In the genomic region with DNA sequence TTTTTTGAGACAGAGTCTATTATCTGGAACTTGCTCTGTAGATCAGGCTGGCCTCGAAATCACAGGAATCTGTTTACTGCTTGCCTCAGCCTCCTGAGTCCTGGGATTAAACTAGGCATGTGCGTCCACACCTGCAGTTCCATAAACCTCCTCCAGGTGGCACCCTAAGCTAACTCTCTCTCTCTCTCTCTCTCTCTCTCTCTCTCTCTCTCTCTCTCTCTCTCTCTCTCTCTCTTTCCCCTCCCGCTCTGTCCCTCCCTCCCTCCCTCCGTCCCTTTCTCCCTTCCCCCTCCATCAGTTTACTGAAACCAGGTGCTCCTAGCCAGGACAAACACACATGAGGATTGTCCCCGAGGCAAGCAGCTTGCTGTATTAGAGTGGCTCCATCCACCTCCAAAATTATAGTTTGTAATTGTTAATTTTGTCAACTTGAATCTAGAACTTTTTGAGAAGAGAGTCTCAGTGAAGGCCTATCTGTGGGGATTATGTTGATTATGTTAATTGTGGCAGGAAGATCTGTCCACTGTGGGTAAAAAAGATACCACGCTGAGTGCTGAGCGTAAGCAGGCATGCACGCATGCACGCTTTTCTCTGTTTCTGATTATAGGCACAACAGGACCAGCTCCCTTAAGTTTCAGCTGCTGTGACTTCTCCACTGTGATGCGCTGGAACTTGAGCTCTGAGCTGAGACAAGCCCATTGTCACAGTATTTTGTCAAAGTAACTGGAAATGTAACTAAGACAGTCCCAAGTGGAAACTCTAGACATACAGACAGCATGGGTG, we compare ENCODE assay signal across 8 mouse cellular contexts. TPM values are rescaled to one million over a fixed set of nuclear protein-coding genes. Genes with fewer than 3 reads are reported as not detected.
DNase-seq lines count a peak whose midpoint lies in the region; ATAC-seq and TF ChIP-seq lines count a peak whose summit lies in the region.

No protein-coding gene starts in this region.

- no peaks in the 10 kb centered on the region for H3K4me1 ChIP-seq in hindbrain, embryonic 11.5 days (replicated peaks; ENCODE audit: control insufficient read depth, insufficient read depth, low read length)
- H3K4me1 ChIP-seq in hindbrain, embryonic 12.5 days = no peaks in the 10 kb centered on the region
- H3K4me1 ChIP-seq in bone marrow, adult 2 months (ENCODE audit: control insufficient read depth, insufficient read depth, low read length) = peaks cover 14% of the 10 kb centered on the region
- H3K4me1 ChIP-seq in limb, embryonic 11.5 days (ENCODE audit: control insufficient read depth, insufficient read depth, low read length) = no peaks in the 10 kb centered on the region
- H3K4me1 ChIP-seq in olfactory bulb, adult 2 months (ENCODE audit: control insufficient read depth, insufficient read depth, low read length) = peaks cover 15% of the 10 kb centered on the region

- no peak overlapping the region for H3K4me3 ChIP-seq in hindbrain, embryonic 11.5 days (ENCODE audit: low read depth, low read length)
- H3K4me3 ChIP-seq in hindbrain, embryonic 12.5 days = no peak overlapping the region
- H3K4me3 ChIP-seq in bone marrow, adult 2 months (replicated peaks; ENCODE audit: control insufficient read depth, low read depth, low read length) = no peak overlapping the region
- no peak overlapping the region for H3K4me3 ChIP-seq in limb, embryonic 11.5 days (ENCODE audit: low read depth, low read length)
- no peak overlapping the region for H3K4me3 ChIP-seq in olfactory bulb, adult 2 months (ENCODE audit: insufficient read depth, low read depth, low read length)

- peak; percentile 68 for TF ChIP-seq CTCF in bone marrow, adult 2 months (IDR thresholded peaks at IDR 0.05; ENCODE audit: control insufficient read depth, insufficient read depth, low read length)
- TF ChIP-seq CTCF in olfactory bulb, adult 2 months (IDR thresholded peaks at IDR 0.05; ENCODE audit: insufficient read depth, low read depth, low read length) = peak; percentile 47

- TF ChIP-seq POLR2A in bone marrow, adult 2 months (IDR thresholded peaks at IDR 0.05; ENCODE audit: borderline replicate concordance, control insufficient read depth, low read depth, low read length) = no peak
- no peak for TF ChIP-seq POLR2A in olfactory bulb, adult 2 months (IDR thresholded peaks at IDR 0.05; ENCODE audit: insufficient read depth, low read depth, low read length)

- DNase-seq in hindbrain, embryonic 11.5 days (ENCODE audit: low spot score) = peak; percentile 89
- DNase-seq in kidney, adult 8-10 months = peak; percentile 59 to 87
- peak; percentile 87 for DNase-seq in limb, embryonic 11.5 days (ENCODE audit: low spot score)
- peak; percentile 94 for DNase-seq in testis, postnatal 10 days (ENCODE audit: low spot score)

- H3K9ac ChIP-seq in hindbrain, embryonic 11.5 days (ENCODE audit: low read depth, low read length) = no peak overlapping the region
- no peak overlapping the region for H3K9ac ChIP-seq in hindbrain, embryonic 12.5 days
- H3K9ac ChIP-seq in limb, embryonic 11.5 days (ENCODE audit: low read length) = no peak overlapping the region

- no peaks in the 10 kb centered on the region for H3K27me3 ChIP-seq in hindbrain, embryonic 11.5 days (ENCODE audit: control insufficient read depth, insufficient read depth, low read length)
- H3K27me3 ChIP-seq in hindbrain, embryonic 12.5 days = no peaks in the 10 kb centered on the region
- no peaks in the 10 kb centered on the region for H3K27me3 ChIP-seq in limb, embryonic 11.5 days (ENCODE audit: control insufficient read depth, insufficient read depth, low read length)

- no peak overlapping the region for H3K27ac ChIP-seq in hindbrain, embryonic 11.5 days (ENCODE audit: low read depth, low read length)
- no peak overlapping the region for H3K27ac ChIP-seq in hindbrain, embryonic 12.5 days
- no peak overlapping the region for H3K27ac ChIP-seq in bone marrow, adult 2 months (ENCODE audit: control insufficient read depth, insufficient read depth, low read depth, low read length, poor library complexity)
- H3K27ac ChIP-seq in limb, embryonic 11.5 days (replicated peaks; ENCODE audit: low read depth, low read length) = no peak overlapping the region
- no peak overlapping the region for H3K27ac ChIP-seq in olfactory bulb, adult 2 months (ENCODE audit: insufficient read depth, low read depth, low read length)

- H3K4me2 ChIP-seq in hindbrain, embryonic 11.5 days (replicated peaks; ENCODE audit: low read depth, low read length) = no peak overlapping the region
- H3K4me2 ChIP-seq in hindbrain, embryonic 12.5 days (replicated peaks) = no peak overlapping the region
- no peak overlapping the region for H3K4me2 ChIP-seq in limb, embryonic 11.5 days (ENCODE audit: low read depth, severe bottlenecking)

- no peaks in the 10 kb centered on the region for H3K9me3 ChIP-seq in hindbrain, embryonic 11.5 days (ENCODE audit: control insufficient read depth, low read length)
- H3K9me3 ChIP-seq in hindbrain, embryonic 12.5 days (replicated peaks) = no peaks in the 10 kb centered on the region
- no peaks in the 10 kb centered on the region for H3K9me3 ChIP-seq in limb, embryonic 11.5 days (ENCODE audit: control insufficient read depth, low read length)

- 35% methylated on average over 10 of the region's 10 CpGs for WGBS in hindbrain, embryonic 11.5 days
- WGBS in hindbrain, embryonic 12.5 days = 36% methylated on average over 9 of the region's 10 CpGs
- 41% methylated on average over 10 of the region's 10 CpGs for WGBS in bone marrow, adult 2 months
- WGBS in limb, embryonic 11.5 days = 33% methylated on average over 10 of the region's 10 CpGs
- WGBS in olfactory bulb, adult 2 months = 39% methylated on average over 10 of the region's 10 CpGs

- ATAC-seq in hindbrain, embryonic 11.5 days (ENCODE audit: low FRiP score) = peak; percentile 33; the same call in 1 of the 2 replicates
- ATAC-seq in hindbrain, embryonic 12.5 days (ENCODE audit: low FRiP score) = no peak
- peak; percentile 68; the same call in 1 of the 2 replicates for ATAC-seq in erythroblast, adult 5-6 weeks (replicated peaks; ENCODE audit: low FRiP score, poor library complexity, severe bottlenecking)
- ATAC-seq in limb, embryonic 11.5 days (ENCODE audit: insufficient number of reproducible peaks, low FRiP score, low TSS enrichment, low read depth) = no peak

- no peaks in the 10 kb centered on the region for H3K36me3 ChIP-seq in hindbrain, embryonic 11.5 days (ENCODE audit: control insufficient read depth, insufficient read depth, low read length)
- no peaks in the 10 kb centered on the region for H3K36me3 ChIP-seq in hindbrain, embryonic 12.5 days
- no peaks in the 10 kb centered on the region for H3K36me3 ChIP-seq in limb, embryonic 11.5 days (ENCODE audit: control insufficient read depth, insufficient read depth, low read length)

RNA-seq across cellular contexts. Expression of a gene that starts 9.0 kb away (rescaled TPM):
- polyA plus RNA-seq in hindbrain, embryonic 11.5 days (2014; fragmentation: Nextera tagmentation; extraction: Ambion mirVana) = 0.29 and 0.68 TPM in 2 replicates
- polyA plus RNA-seq in hindbrain, embryonic 12.5 days (2016; fragmentation: Nextera tagmentation; extraction: Ambion mirVana) = 0.77 and 1.2 TPM in 2 replicates
- not detected in 2 replicates for polyA plus RNA-seq in bone marrow, adult 2 months (2011; ENCODE audit: insufficient read depth, insufficient read length, low replicate concordance, missing spikeins)
- not detected in 2 replicates for total RNA-seq in erythroblast, adult 5-6 weeks (2015; ENCODE audit: low replicate concordance)
- 2.0 TPM in 1 of 2 replicates, not detected in the other for total RNA-seq in erythroblast, adult 5-6 weeks (2017; ENCODE audit: low replicate concordance)
- 0.27 and 0.31 TPM in 2 replicates for polyA plus RNA-seq in limb, embryonic 11.5 days (2014; fragmentation: Nextera tagmentation; extraction: Ambion mirVana)
- not detected in 2 replicates for polyA plus RNA-seq in olfactory bulb, adult 2 months (2012; ENCODE audit: insufficient read depth, insufficient read length, low replicate concordance, missing spikeins)

RNA-seq across cellular contexts. Expression of a gene that starts 22.8 kb away (rescaled TPM):
- polyA plus RNA-seq in hindbrain, embryonic 11.5 days (2014; fragmentation: Nextera tagmentation; extraction: Ambion mirVana) = 2.6 and 3.1 TPM in 2 replicates
- polyA plus RNA-seq in hindbrain, embryonic 12.5 days (2016; fragmentation: Nextera tagmentation; extraction: Ambion mirVana) = 3.4 and 3.5 TPM in 2 replicates
- polyA plus RNA-seq in bone marrow, adult 2 months (2011; ENCODE audit: insufficient read depth, insufficient read length, low replicate concordance, missing spikeins) = 17.9 and 55.1 TPM in 2 replicates
- 6.9 and 8.3 TPM in 2 replicates for total RNA-seq in erythroblast, adult 5-6 weeks (2015; ENCODE audit: low replicate concordance)
- total RNA-seq in erythroblast, adult 5-6 weeks (2017; ENCODE audit: low replicate concordance) = 7.3 and 7.8 TPM in 2 replicates
- 1.9 and 2.1 TPM in 2 replicates for polyA plus RNA-seq in limb, embryonic 11.5 days (2014; fragmentation: Nextera tagmentation; extraction: Ambion mirVana)
- polyA plus RNA-seq in olfactory bulb, adult 2 months (2012; ENCODE audit: insufficient read depth, insufficient read length, low replicate concordance, missing spikeins) = not detected in 2 replicates

RNA-seq across cellular contexts. Expression of a gene that starts 25.9 kb away (rescaled TPM):
- not detected in 2 replicates for polyA plus RNA-seq in hindbrain, embryonic 11.5 days (2014; fragmentation: Nextera tagmentation; extraction: Ambion mirVana)
- not detected in 2 replicates for polyA plus RNA-seq in hindbrain, embryonic 12.5 days (2016; fragmentation: Nextera tagmentation; extraction: Ambion mirVana)
- 13.7 TPM in 1 of 2 replicates, not detected in the other for polyA plus RNA-seq in bone marrow, adult 2 months (2011; ENCODE audit: insufficient read depth, insufficient read length, low replicate concordance, missing spikeins)
- not detected in 2 replicates for total RNA-seq in erythroblast, adult 5-6 weeks (2015; ENCODE audit: low replicate concordance)
- not detected in 2 replicates for total RNA-seq in erythroblast, adult 5-6 weeks (2017; ENCODE audit: low replicate concordance)
- 0.35 TPM in 1 of 2 replicates, not detected in the other for polyA plus RNA-seq in limb, embryonic 11.5 days (2014; fragmentation: Nextera tagmentation; extraction: Ambion mirVana)
- polyA plus RNA-seq in olfactory bulb, adult 2 months (2012; ENCODE audit: insufficient read depth, insufficient read length, low replicate concordance, missing spikeins) = not detected in 2 replicates

Comparison
In these comparisons a context has a peak if more than half of its experiments do, and no peak if none do; other contexts are left out.
1. ATAC-seq: peak in hindbrain, embryonic 11.5 days (single experiment) and erythroblast, adult 5-6 weeks (single experiment); none in hindbrain, embryonic 12.5 days (single experiment) and limb, embryonic 11.5 days (single experiment).
2. Peak in every context shown above with its lines, with median percentiles within 50 percentile points of each other: DNase-seq.